Mouse (Mus musculus) forebrain, postnatal 0 days (tissue): ENCODE measurements around the gene Kcnc1. TPM values are rescaled to one million over a fixed set of nuclear protein-coding genes. Genes with fewer than 3 reads are reported as not detected.
A peak's percentile ranks its signal among the peaks of the same experiment; 100 is the strongest.

ENCODE experiments used
- ATAC-seq: fragments of 200-750 bp; cut with Nextera tagmentation; 2 replicates; pipeline ENCODE4 v1.8.0; 2017; ENCODE audit warnings: mild to moderate bottlenecking, moderate library complexity
- DNase-seq: peaks from one replicate; pipeline ENCODE4 v3.0.0-alpha.2; 2015
- H3K27ac ChIP-seq: fragments of 300-500 bp; sonication (generic); 2 replicates; pipeline ENCODE4 v1.5.1; 2014; ENCODE audit warnings: low read depth, mild to moderate bottlenecking, antibody characterized with exemption, low read length, moderate library complexity, mixed read lengths
- H3K27me3 ChIP-seq: fragments of 300-500 bp; sonication (generic); 2 replicates; pipeline ENCODE4 v1.6.1; 2014; ENCODE audit warnings: mild to moderate bottlenecking, low read length, mixed read lengths; ENCODE audit not compliant: insufficient read depth
- H3K36me3 ChIP-seq: fragments of 300-500 bp; sonication (generic); 2 replicates; pipeline ENCODE4 v1.6.1; 2014; ENCODE audit warnings: mild to moderate bottlenecking, moderate library complexity; ENCODE audit not compliant: insufficient read depth
- H3K4me1 ChIP-seq: fragments of 300-500 bp; sonication (generic); 2 replicates; pipeline ENCODE4 v1.6.1; 2014; ENCODE audit warnings: antibody characterized with exemption; ENCODE audit not compliant: insufficient read depth
- H3K4me2 ChIP-seq: fragments of 300-500 bp; sonication (generic); 2 replicates; pipeline ENCODE4 v1.6.1; 2014; ENCODE audit warnings: low read depth, mild to moderate bottlenecking, moderate library complexity
- H3K4me3 ChIP-seq: fragments of 300-500 bp; sonication (generic); 2 replicates; pipeline ENCODE4 v1.5.1; 2014; ENCODE audit warnings: low read depth, low read length, mixed read lengths
- H3K9ac ChIP-seq: fragments of 300-500 bp; sonication (generic); 2 replicates; pipeline ENCODE4 v1.6.1; 2014; ENCODE audit warnings: mild to moderate bottlenecking
- H3K9me3 ChIP-seq: fragments of 300-500 bp; sonication (generic); 2 replicates; pipeline ENCODE4 v1.6.1; 2016; ENCODE audit warnings: low read length
- CTCF ChIP-seq: sonication (generic); IDR thresholded peaks from 2 replicates; pipeline ENCODE4 v1.5.1; 2016; ENCODE audit warnings: antibody characterized with exemption, control low read depth, low read depth
- WGBS: fragments of 180-500 bp; shearing (Covaris S2); extraction: QIAGEN DNeasy Blood & Tissue Kit; methylation state at CpG from one replicate; pipeline ENCODE4 v1.1.7; 2014; 5-methylcytosine and 5-hydroxymethylcytosine counted together
- polyA plus RNA-seq: library from polyadenylated mRNA; unstranded; fragments of >200 nt; fragmentation: Nextera tagmentation; extraction: Ambion mirVana; gene quantifications from 2 replicates; pipeline ENCODE4 v1.2.1, GENCODE M21; 2015
- total RNA-seq: library from RNA; depleted of rRNA; stranded (reverse); fragments of >200 nt; gene quantifications from 2 replicates; pipeline ENCODE4 v1.2.3, GENCODE M21; 2014

The Kcnc1 gene
- total and polyA plus RNA-seq, 2 experiments from 2014 or later = 22.8 to 23.3 TPM

GRCm38 (mm10) chr7:46399676-46400075, 3.4 kb downstream of the Kcnc1 start:
- H3K4me1 ChIP-seq = peaks cover 21% of the 10 kb centered on the region
- 0 out of 2 replicates have a peak overlapping the region, but pooled peaks have one; percentile 14 for H3K9ac ChIP-seq
- no peaks in the 10 kb centered on the region for H3K9me3 ChIP-seq

DNA sequence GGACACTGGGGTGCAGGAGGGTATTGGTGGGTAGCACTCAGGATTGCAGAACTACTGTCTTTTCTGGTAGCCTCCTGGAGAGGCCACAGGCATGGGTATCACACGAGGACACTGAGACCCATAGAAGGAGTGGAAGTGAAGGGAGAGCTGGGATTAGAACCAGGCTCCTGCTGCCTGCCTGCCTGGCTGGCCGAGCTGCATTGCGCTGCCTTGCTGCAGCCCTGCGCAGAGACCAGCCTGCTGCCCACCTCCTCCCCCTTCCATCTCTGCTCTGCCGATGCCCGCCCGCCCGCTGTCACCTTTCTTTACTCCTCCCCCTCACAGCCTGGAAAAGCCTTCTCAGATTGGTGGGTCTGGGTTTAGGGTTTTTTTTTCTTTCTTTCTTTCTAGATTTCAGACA, 4.0 kb downstream of the Kcnc1 start:
- Histone ChIP-seq H3K4me3 (peak overlapping the region; percentile 88), H3K9me3 (no peaks in the 10 kb centered on the region), H3K4me2 (peak overlapping the region; percentile 73), H3K27ac (no peak overlapping the region), H3K4me1 (peaks cover 21% of the 10 kb centered on the region), H3K36me3 (peaks cover 3% of the 10 kb centered on the region; the same call in 1 of the 2 replicates), H3K27me3 (no peaks in the 10 kb centered on the region), H3K9ac (peak overlapping the region; percentile 10)
- DNase-seq (no peak), ATAC-seq (no peak)
- WGBS = 29% methylated on average over 8 of the region's 8 CpGs
- no peak for TF ChIP-seq CTCF

More at GRCm38 (mm10) chr7:46399676-46400075, 3.4 kb downstream of the Kcnc1 start:
- peaks cover 3% of the 10 kb centered on the region; the same call in 1 of the 2 replicates for H3K36me3 ChIP-seq
- ATAC-seq = no peak
- H3K27ac ChIP-seq = no peak overlapping the region
- WGBS = 96% methylated on average over 1 of the region's 1 CpGs
- H3K4me3 ChIP-seq = peak overlapping the region; percentile 88
- no peak for TF ChIP-seq CTCF
- peak overlapping the region; percentile 73 for H3K4me2 ChIP-seq
- no peak for DNase-seq
- no peaks in the 10 kb centered on the region for H3K27me3 ChIP-seq

DNA sequence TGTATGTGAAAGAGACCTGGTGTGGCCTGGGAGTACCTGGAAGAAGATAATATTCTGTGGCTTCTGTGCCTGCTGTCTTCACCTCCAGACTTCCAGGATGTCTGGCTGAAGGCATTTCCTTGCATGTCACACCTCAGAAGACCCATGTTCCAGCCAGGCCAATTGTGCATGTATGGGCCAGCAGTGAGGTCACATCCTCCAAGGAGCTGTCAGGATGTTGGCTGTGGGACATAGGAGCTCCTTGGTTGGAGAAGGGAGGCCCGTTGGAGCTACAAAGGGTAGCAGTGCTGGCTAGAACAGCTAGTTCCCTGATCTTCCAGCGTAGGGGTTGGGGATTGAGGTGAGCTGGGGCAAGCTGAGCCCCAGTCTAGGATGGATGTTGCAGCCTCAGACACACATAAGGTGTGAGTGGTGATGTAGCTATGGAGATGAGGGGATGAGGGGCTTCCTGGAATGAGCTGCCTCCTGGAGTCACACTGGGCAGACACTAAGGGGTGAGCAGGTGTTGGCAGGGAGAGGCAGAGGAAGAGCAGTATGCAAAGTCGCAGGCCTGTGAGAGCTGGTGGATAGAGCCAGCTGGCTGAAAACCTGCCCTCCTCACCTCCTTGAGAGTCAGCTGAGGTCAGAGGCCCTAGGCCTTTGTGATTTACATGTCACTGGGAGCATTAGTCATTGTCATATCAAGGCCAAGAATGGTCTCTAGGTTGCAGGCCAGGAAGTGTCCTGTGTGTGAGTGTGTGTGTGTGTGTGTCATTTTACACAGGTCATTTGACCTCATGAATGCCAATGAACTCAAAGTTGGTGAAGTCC, 5.3 kb downstream of the Kcnc1 start:
- Histone ChIP-seq H3K4me2 (peak overlapping the region; percentile 73; the same call in 1 of the 2 replicates), H3K27ac (no peak overlapping the region), H3K27me3 (no peaks in the 10 kb centered on the region), H3K9ac (no peak overlapping the region), H3K4me1 (peaks cover 21% of the 10 kb centered on the region), H3K4me3 (no peak overlapping the region; the same call in 1 of the 2 replicates), H3K9me3 (no peaks in the 10 kb centered on the region), H3K36me3 (peaks cover 3% of the 10 kb centered on the region; the same call in 1 of the 2 replicates)
- TF ChIP-seq CTCF = no peak
- no peak for ATAC-seq
- 82% methylated on average over 3 of the region's 3 CpGs for WGBS
- no peak for DNase-seq

GRCm38 (mm10) chr7:46403616-46404485, 7.6 kb downstream of the Kcnc1 start:
- no peak for DNase-seq
- H3K27me3 ChIP-seq = no peaks in the 10 kb centered on the region
- 91% methylated on average over 15 of the region's 15 CpGs for WGBS
- H3K9me3 ChIP-seq = no peaks in the 10 kb centered on the region
- no peak overlapping the region for H3K9ac ChIP-seq
- no peak overlapping the region for H3K4me2 ChIP-seq
- no peak for ATAC-seq
- no peak overlapping the region for H3K4me3 ChIP-seq
- TF ChIP-seq CTCF = no peak
- H3K27ac ChIP-seq = no peak overlapping the region
- peaks cover 3% of the 10 kb centered on the region; the same call in 1 of the 2 replicates for H3K36me3 ChIP-seq
- H3K4me1 ChIP-seq = peaks cover 17% of the 10 kb centered on the region

- Histone ChIP-seq H3K27me3 (no peaks in the 10 kb centered on the region), H3K4me3 (no peak overlapping the region), H3K36me3 (peaks cover 3% of the 10 kb centered on the region; the same call in 1 of the 2 replicates), H3K4me2 (no peak overlapping the region), H3K9me3 (no peaks in the 10 kb centered on the region), H3K27ac (no peak overlapping the region), H3K9ac (no peak overlapping the region), H3K4me1 (peaks cover 8% of the 10 kb centered on the region)
- 95% methylated on average over 7 of the region's 7 CpGs for WGBS
- no peak for DNase-seq
- no peak for ATAC-seq
- no peak for TF ChIP-seq CTCF
Measured at GRCm38 (mm10) chr7:46404756-46405155, 8.5 kb downstream of the Kcnc1 start.

DNA sequence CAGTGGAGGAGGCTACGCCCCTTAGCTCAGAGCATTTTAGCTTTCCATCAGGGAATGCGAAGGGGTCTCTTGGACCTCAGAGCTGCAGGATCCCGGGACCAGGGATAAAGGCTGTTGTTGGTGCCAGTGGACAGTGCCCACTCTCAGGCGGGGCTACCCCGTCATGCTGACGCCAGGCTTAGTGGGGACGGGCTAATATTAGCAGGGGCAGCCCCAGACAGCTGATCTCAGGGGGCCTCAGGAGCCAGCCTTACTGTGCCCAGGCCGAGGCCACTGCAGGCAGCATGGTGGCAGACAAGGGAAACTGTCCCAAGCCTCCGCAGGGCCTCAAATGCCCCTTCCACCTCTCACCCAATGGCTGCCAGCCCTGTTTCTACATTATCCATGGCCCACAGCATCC, 12.3 kb downstream of the Kcnc1 start:
- 84% methylated on average over 9 of the region's 9 CpGs for WGBS
- Histone ChIP-seq H3K4me3 (no peak overlapping the region), H3K9ac (no peak overlapping the region), H3K9me3 (no peaks in the 10 kb centered on the region), H3K4me1 (no peaks in the 10 kb centered on the region), H3K36me3 (no peaks in the 10 kb centered on the region; the same call in 1 of the 2 replicates), H3K27ac (no peak overlapping the region), H3K27me3 (no peaks in the 10 kb centered on the region), H3K4me2 (no peak overlapping the region)
- DNase-seq (no peak), ATAC-seq (no peak)
- TF ChIP-seq CTCF = no peak
